Mouse (Mus musculus) thymus, adult 2 months (tissue): ENCODE measurements around the gene Med26.

Experiments used
- CTCF ChIP-seq: fragments of 200-500 bp; IDR thresholded peaks from 2 replicates; pipeline ENCODE4 v1.5.1; 2012; ENCODE audit warnings: mild to moderate bottlenecking, control low read depth, low read length, moderate library complexity, borderline replicate concordance; ENCODE audit not compliant: control insufficient read depth, poor library complexity, insufficient read depth; ENCODE audit errors: extremely low read depth
- POLR2A ChIP-seq: fragments of 200-500 bp; IDR thresholded peaks from 2 replicates; pipeline ENCODE4 v1.6.1; 2012; ENCODE audit warnings: mild to moderate bottlenecking, low read length, control low read depth, moderate library complexity; ENCODE audit not compliant: control insufficient read depth, poor library complexity, insufficient read depth; ENCODE audit errors: extremely low read depth

DNA sequence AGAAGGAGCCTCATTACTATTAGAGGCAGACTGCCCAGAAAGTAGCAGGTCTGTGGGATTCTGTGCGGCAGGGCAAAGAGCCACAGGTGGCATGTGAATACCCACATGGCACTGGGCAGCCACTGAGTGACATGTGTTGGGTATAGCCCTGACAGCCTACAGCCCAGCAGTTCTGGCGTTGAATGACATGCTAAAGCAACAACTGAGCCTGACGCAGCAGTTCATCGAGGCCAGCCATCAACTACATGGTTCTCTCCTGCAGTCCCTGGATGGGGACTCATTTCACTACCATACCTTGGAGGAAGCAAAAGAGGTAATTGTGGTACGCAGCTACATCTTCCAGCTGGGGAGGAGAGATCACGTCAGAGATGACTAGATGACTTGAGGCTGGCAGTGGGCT, 89.6 kb downstream of the Med26 start:
- TF ChIP-seq CTCF: no peak
- TF ChIP-seq POLR2A: no peak
